Mouse (Mus musculus): ENCODE measurements around the gene Lpar3.

Lpar3 gene

DNA sequence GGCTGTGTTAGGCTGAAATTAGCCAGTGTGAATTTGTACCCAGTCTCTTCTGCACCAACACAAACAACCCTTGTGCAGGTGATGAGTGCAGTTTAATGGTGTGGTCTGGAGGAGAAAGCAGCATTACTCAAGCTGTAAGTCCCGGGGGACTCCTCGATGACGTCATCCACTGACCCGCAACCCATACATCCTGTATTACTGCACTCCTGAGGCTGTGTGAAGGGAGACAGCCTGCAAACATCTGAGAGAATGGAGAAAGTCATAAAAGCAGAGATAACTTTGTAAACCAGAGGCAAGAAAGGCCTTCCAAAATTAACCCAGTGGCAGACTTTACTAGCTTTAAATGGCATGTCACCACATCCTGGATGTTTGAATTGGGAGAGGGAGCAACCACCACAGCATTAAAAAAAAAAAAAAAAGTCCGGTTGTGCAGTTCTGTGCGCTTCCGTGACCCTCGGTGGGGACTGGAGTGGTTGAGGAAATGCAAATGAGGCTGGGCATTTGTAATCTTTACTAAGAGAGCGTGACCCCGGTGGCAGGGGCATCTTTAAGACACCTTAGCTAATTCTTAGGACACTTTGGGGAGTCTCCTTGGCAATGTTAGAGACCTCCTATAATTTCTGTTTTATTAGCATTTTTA, 36.8 kb downstream of the Lpar3 start:
- no peak for DNase-seq (ENCODE audit: low read depth in 2 of 2, low spot score in 2 of 2)

DNA sequence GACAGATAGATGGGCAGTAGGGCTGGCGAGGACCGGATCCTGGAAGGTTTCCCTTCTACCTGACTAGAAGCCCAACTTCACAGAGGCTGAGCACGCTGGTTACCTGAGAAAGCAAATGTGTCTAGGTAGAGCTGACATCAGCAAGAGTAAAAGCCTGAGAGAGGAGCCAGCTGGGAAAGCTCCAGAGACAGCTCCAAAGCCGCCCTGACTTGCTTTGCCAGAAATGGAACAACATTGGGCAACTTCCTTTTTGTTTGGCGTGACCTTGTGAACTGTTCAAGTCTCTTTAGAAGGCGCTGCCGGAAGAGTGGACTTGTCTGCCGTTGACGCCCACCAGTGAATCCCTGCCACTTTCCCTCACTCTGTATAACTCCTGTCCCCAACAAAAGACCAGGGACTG, 39.4 kb downstream of the Lpar3 start:
- DNase-seq (ENCODE audit: low read depth in 2 of 2, low spot score in 2 of 2) = no peak

DNA sequence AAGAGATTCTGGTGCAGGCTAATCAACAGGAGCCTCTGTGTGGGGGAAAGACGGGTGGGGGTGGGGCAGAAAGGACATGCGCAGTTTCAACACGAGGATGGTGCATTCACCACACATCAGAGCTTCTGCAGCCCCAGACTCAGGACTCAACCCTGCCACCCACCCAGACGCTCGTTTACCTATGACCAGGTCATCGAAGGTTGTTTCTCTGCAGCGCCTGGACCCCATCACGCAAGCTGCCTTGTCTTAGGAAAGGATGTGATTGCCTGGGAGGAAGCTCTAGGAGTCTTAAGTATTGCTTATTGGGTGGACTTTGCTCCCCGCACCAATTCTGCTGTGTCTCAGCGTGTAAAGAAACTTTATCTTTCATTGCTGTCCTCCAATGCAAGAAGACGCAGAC, 40.1 kb downstream of the Lpar3 start:
- no peak for DNase-seq (ENCODE audit: low read depth in 2 of 2, low spot score in 2 of 2)

DNA sequence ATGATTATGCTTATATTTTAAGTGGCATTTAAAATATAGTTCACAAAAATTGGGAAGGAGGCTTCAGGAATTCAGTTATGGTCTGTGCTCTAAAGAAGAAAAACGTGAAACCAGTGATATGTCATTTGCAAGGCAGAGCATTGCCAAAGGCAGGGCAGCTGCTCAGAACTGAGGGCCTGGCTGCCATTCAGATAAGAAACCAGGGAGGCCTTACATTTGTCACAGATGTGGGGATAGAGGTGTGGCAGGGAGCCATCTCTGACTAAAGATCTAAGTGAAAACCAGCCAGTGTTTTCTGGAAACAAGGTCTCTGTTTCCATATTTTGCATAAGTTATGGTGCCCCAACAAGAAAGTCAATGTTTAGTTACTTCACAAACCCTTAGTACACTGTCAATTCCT, 41.8 kb downstream of the Lpar3 start:
- DNase-seq (ENCODE audit: low read depth in 2 of 2, low spot score in 2 of 2) = no peak

GRCm38 (mm10) chr3:146264146-146264545, 43.4 kb downstream of the Lpar3 start:
- no peak for DNase-seq (ENCODE audit: low read depth in 2 of 2, low spot score in 2 of 2)

DNA sequence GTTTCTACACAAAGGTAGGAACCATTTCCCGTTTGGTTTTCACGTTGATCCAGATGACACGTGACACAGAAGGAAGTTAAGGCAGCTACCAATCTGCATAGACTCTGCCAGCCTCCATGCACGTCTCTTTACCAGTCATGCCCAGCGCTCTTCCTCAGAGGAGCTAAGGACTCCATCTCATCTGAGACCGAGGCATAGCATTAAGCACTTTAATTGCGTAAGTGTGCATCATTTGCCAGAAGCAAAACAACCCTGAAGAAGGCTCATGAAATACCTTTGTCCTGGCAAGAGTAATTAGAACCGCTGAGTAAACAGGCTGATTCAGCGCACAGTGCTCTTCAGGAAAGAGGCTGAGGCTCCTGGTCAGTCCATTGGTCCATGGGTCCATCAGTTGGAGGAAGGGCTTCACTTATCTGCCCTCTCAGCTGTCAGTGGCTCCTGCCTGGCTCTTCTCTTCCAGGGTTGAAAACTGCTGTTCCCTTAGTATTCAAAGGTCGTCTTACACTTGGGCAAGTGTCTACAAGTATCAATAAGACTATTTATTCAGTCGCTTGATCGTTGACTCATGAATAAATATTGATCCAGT, 44.9 kb downstream of the Lpar3 start:
- DNase-seq (ENCODE audit: low read depth in 2 of 2, low spot score in 2 of 2) = no peak

DNA sequence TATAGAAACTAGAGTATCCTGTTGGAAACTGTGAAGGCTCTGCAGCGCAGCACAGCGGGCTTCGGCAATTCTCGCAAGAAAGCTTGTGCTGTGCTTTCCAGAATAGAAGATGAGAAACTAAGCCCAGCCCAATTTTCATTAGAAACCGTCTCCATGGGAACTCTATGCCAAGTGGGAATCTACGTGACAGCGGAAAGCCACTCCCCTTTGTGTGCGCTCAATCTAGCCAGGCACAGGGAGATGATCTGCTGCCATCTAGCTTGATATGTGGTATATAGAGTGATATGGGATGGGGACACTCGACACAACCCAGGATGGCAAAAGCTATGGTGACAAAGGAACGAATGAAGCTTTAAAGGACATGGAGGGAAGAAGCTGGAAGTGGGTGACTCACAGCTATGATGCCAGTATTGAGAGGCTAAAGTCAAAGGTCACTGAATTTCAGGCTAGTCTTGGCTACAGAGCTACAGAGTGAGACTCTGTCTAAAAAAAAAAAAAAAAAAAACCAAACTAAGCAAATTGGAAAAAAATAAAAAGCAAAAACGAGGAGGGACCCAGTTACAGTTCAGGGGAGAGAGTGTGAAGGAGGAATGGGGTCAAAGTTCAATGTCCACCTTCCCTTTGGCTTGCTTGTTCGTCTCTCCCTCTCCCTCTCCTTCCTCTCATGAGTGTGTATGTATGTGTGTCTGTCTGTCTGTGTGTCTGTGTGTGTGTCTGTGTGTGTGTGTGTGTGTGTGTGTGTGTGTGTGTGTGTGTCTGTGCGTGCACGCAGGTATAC, 47.5 kb downstream of the Lpar3 start:
- no peak for DNase-seq (ENCODE audit: low read depth in 2 of 2, low spot score in 2 of 2)

DNA sequence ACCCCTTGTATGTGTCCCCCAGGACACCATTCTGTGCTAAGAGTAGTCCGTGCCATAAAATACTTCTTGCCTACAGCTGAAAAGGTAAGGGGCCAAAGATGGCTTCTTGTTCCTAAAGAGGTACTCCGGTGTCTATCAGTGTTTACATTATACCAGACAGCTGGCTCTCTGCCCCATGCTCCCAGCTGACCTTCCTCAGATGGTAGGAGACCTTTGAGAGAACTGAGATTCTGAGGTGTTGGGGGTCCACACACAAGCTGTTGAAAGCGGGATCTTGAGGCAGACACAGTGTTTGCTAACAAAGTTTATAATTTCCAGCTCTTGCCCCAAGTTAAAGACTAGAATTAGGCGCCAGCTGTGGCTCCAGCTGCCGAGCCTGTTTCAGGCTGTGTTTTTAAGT, 53.7 kb downstream of the Lpar3 start:
- DNase-seq (ENCODE audit: low read depth in 2 of 2, low spot score in 2 of 2) = no peak

- no peak for DNase-seq (ENCODE audit: low read depth in 2 of 2, low spot score in 2 of 2)
Observed at GRCm38 (mm10) chr3:146275360-146276025, 54.7 kb downstream of the Lpar3 start.

- DNase-seq (ENCODE audit: low read depth in 2 of 2, low spot score in 2 of 2) = no peak
Observed at GRCm38 (mm10) chr3:146276026-146276409, 55.3 kb downstream of the Lpar3 start.

GRCm38 (mm10) chr3:146276991-146277390, 56.2 kb downstream of the Lpar3 start:
- no peak for DNase-seq (ENCODE audit: low read depth in 2 of 2, low spot score in 2 of 2)

DNA sequence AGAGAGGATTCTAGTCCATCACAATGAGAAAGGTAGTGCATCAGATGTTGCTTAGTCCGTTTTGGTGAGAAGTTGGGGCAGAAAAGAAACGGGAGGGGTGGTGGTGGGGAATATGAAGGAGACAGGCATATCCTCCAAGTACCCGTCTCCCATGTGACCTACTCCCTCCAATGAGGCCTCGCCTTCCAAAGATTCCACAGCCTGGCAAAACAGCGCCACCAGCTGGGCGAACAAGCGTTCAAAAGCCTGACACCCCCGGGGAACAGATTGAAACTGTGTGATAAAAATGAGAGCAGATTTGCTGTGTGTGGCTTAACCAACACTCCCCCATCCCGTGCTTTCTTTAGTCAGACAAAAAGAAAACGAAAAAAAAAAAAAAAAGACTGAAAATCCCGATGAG, 56.7 kb downstream of the Lpar3 start:
- DNase-seq (ENCODE audit: low read depth in 2 of 2, low spot score in 2 of 2) = no peak

- DNase-seq (ENCODE audit: low read depth in 2 of 2, low spot score in 2 of 2) = no peak
Observed at GRCm38 (mm10) chr3:146278195-146279140, 57.7 kb downstream of the Lpar3 start.

DNA sequence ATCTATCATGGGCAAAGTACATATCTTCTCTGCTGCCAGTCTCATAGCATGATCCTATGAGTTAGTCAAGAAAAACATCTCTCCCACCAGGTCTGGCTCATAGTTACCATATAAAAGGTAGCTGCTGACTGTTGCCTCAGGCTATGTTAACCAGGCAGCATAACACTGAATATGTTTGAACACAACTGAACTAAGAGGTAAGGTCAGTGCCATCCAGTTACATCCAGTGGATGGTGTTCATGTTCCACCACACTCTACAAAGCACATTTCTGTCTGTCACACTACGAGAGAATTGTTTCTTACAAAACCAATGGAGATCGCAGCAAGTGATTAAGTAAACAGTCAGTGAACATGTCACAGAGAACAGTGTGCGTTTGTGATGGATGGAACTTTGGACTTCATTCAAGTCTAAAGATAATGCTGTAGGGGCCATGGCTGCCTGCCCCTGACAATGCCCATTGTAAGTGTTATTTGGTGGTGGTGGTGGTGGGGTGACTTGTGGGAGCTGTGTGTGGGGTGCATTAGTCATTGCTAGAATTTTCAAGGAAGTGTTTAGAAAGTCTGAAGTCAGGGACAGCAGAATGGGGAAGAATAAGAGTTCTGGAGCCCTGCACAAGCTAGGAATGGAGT, 63.1 kb downstream of the Lpar3 start:
- no peak for DNase-seq (ENCODE audit: low read depth in 2 of 2, low spot score in 2 of 2)

DNA sequence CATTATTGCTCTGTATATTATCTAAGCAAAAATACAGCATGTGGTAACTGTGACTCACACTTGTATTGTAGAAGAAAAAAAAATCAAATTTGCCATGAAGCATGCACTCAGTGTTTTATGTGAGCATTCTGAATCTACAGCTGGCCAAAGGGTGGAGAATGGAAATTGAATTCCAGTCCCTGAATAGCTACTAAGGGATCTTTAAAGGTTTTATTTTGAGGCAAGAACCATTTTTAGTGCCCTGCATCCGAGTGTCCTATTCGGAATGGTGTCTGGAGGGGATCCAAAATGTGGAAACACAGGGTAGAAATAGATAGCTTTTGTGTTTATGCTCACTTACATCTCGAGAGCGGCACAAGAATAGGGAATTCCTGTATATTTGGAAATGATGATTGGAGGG, 65.4 kb downstream of the Lpar3 start:
- no peak for DNase-seq (ENCODE audit: low read depth in 2 of 2, low spot score in 2 of 2)

GRCm38 (mm10) chr3:146291928-146292327, 71.2 kb downstream of the Lpar3 start:
- no peak for DNase-seq (ENCODE audit: low read depth in 2 of 2, low spot score in 2 of 2)

DNA sequence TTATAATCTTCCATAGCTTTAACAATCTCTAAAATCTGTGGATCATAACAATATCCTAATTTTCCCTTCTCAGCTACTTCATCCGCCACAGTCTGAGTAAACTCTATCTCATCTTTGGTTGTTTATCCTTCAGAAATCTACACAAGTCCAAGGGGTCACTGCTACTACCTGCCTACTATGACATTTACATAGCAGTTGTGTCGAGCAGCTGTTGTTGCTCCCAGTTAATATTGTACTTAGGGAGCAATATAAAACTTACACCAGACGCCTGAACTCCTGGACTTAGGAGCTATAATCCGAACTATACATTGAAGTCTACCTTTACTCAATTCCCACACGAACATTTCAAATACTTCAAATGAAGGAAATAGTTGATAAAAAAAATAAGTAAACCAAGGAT, 71.8 kb downstream of the Lpar3 start:
- DNase-seq (ENCODE audit: low read depth in 2 of 2, low spot score in 2 of 2) = no peak

GRCm38 (mm10) chr3:146302451-146302850, 81.7 kb downstream of the Lpar3 start:
- DNase-seq (ENCODE audit: low read depth in 2 of 2, low spot score in 2 of 2) = no peak

GRCm38 (mm10) chr3:146303194-146303593, 82.4 kb downstream of the Lpar3 start:
- DNase-seq (ENCODE audit: low read depth in 2 of 2, low spot score in 2 of 2) = no peak

Measured in CD8-positive naive resting alpha-beta T cell, adult 2 months (primary cell).